Mouse (Mus musculus) MEL (cell line): ENCODE measurements around the gene 2210016F16Rik. TPM values are rescaled to one million over a fixed set of nuclear protein-coding genes. Genes with fewer than 3 reads are reported as not detected.

ENCODE experiments used
- DNase-seq: peaks from one replicate; pipeline ENCODE4 v3.0.0; 2011; ENCODE audit warnings: low read depth, low spot score
- H3K27ac ChIP-seq: 2 replicates; pipeline ENCODE4 v1.5.1; 2012; ENCODE audit warnings: low read depth, mild to moderate bottlenecking, control low read depth, low read length, moderate library complexity; ENCODE audit not compliant: control insufficient read depth
- H3K27me3 ChIP-seq, 2 experiments: fragments of 150-350 bp in 1 of 2; sonication (generic) in 1 of 2; 2 replicates each; pipeline ENCODE4 v1.6.1; 2012; ENCODE audit warnings: low read length in 2 of 2, mild to moderate bottlenecking in 2 of 2, improper control_type of control experiment in 1 of 2, moderate library complexity in 1 of 2; ENCODE audit not compliant: insufficient read depth in 2 of 2, control insufficient read depth in 1 of 2
- H3K36me3 ChIP-seq, 2 experiments: 2 replicates each; pipeline ENCODE4 v1.6.1; 2012 to 2014; ENCODE audit warnings: low read length in 2 of 2, improper control_type of control experiment in 1 of 2, inconsistent platforms in 1 of 2, mild to moderate bottlenecking in 1 of 2; ENCODE audit not compliant: insufficient read depth in 2 of 2, control insufficient read depth in 1 of 2
- H3K4me1 ChIP-seq, 2 experiments: fragments of 150-350 bp in 1 of 2; sonication (generic) in 1 of 2; 2 replicates each; pipeline ENCODE4 v1.6.1; 2012; ENCODE audit warnings: low read length in 2 of 2, improper control_type of control experiment in 1 of 2, mild to moderate bottlenecking in 1 of 2; ENCODE audit not compliant: insufficient read depth in 2 of 2, control insufficient read depth in 1 of 2
- H3K4me3 ChIP-seq, 2 experiments: fragments of 150-350 bp in 1 of 2; sonication (generic) in 1 of 2; 2 replicates each; pipeline ENCODE4 v1.5.1; 2012; ENCODE audit warnings: low read depth in 2 of 2, low read length in 2 of 2, mild to moderate bottlenecking in 2 of 2, moderate library complexity in 2 of 2, control low read depth in 1 of 2, improper control_type of control experiment in 1 of 2; ENCODE audit not compliant: control insufficient read depth in 1 of 2, insufficient read depth in 1 of 2
- H3K79me2 ChIP-seq: 2 replicates; pipeline ENCODE4 v1.6.1; 2012; ENCODE audit warnings: mild to moderate bottlenecking, low read length, moderate library complexity; ENCODE audit not compliant: control insufficient read depth, poor library complexity, insufficient read depth
- H3K9ac ChIP-seq: 2 replicates; pipeline ENCODE4 v1.6.1; 2012; ENCODE audit warnings: low read depth, mild to moderate bottlenecking, control low read depth, low read length, moderate library complexity; ENCODE audit not compliant: control insufficient read depth, poor library complexity, severe bottlenecking
- H3K9me3 ChIP-seq: fragments of 150-350 bp; sonication (generic); replicated peaks from 2 replicates; pipeline ENCODE4 v1.6.1; 2012; ENCODE audit warnings: mild to moderate bottlenecking, low read length, improper control_type of control experiment, moderate library complexity; ENCODE audit not compliant: insufficient read depth
- BHLHE40 ChIP-seq: IDR thresholded peaks from 2 replicates; pipeline ENCODE4 v1.6.1; 2012; ENCODE audit warnings: low read depth, mild to moderate bottlenecking, inconsistent platforms, low read length, improper control_type of control experiment, borderline replicate concordance
- CHD1 ChIP-seq: IDR thresholded peaks from 2 replicates; pipeline ENCODE4 v1.6.1; 2012; ENCODE audit warnings: low read depth, mild to moderate bottlenecking, inconsistent platforms, low read length, improper control_type of control experiment
- CTCF ChIP-seq, 3 experiments: IDR thresholded peaks in 2 of 3; conservative IDR thresholded peaks in 1 of 3; 2 replicates each; pipeline ENCODE4 v1.5.1; 2011 to 2012; ENCODE audit warnings: low read length in 3 of 3, low read depth in 2 of 3, mild to moderate bottlenecking in 2 of 3, improper control_type of control experiment in 1 of 3, inconsistent platforms in 1 of 3, mixed read lengths in 1 of 3, moderate library complexity in 1 of 3; ENCODE audit not compliant: control insufficient read depth in 1 of 3, insufficient read depth in 1 of 3, poor library complexity in 1 of 3, severe bottlenecking in 1 of 3
- E2F4 ChIP-seq: IDR thresholded peaks from 2 replicates; pipeline ENCODE4 v1.6.1; 2011; ENCODE audit warnings: low read depth, low read length, improper control_type of control experiment, borderline replicate concordance
- ELF1 ChIP-seq: IDR thresholded peaks from 2 replicates; pipeline ENCODE4 v1.6.1; 2014; ENCODE audit warnings: low read depth, mild to moderate bottlenecking, inconsistent platforms, low read length, improper control_type of control experiment, moderate library complexity
- EP300 ChIP-seq, 2 experiments: IDR thresholded peaks; 2 replicates each; pipeline ENCODE4 v1.6.1; 2011; ENCODE audit warnings: improper control_type of control experiment in 2 of 2, low read length in 2 of 2, low read depth in 1 of 2, mild to moderate bottlenecking in 1 of 2
- ETS1 ChIP-seq: IDR thresholded peaks from 2 replicates; pipeline ENCODE4 v1.6.1; 2012; ENCODE audit warnings: low read depth, mild to moderate bottlenecking, inconsistent platforms, low read length, improper control_type of control experiment, moderate library complexity
- GABPA ChIP-seq: IDR thresholded peaks from 2 replicates; pipeline ENCODE4 v1.6.1; 2012; ENCODE audit warnings: low read depth, mild to moderate bottlenecking, inconsistent platforms, low read length, improper control_type of control experiment, moderate library complexity
- GATA1 ChIP-seq: IDR thresholded peaks from 2 replicates; pipeline ENCODE4 v1.6.1; 2011; ENCODE audit warnings: low read depth, low read length, improper control_type of control experiment
- HCFC1 ChIP-seq: IDR thresholded peaks from 2 replicates; pipeline ENCODE4 v1.6.1; 2012; ENCODE audit warnings: low read depth, mild to moderate bottlenecking, inconsistent platforms, low read length, improper control_type of control experiment, moderate library complexity
- JUND ChIP-seq: IDR thresholded peaks from 2 replicates; pipeline ENCODE4 v1.6.1; 2011; ENCODE audit warnings: low read depth, mild to moderate bottlenecking, improper control_type of control experiment, low read length
- KAT2A ChIP-seq: conservative IDR thresholded peaks from 2 replicates; pipeline ENCODE4 v1.6.1; 2012; ENCODE audit warnings: low read depth, low read length, improper control_type of control experiment, inconsistent platforms
- MAFK ChIP-seq: IDR thresholded peaks from 2 replicates; pipeline ENCODE4 v1.6.1; 2011; ENCODE audit warnings: low read depth, mild to moderate bottlenecking, low read length, improper control_type of control experiment, borderline replicate concordance
- MAX ChIP-seq: IDR thresholded peaks from 2 replicates; pipeline ENCODE4 v1.6.1; 2011; ENCODE audit warnings: low read length, improper control_type of control experiment
- MAZ ChIP-seq: IDR thresholded peaks from 2 replicates; pipeline ENCODE4 v1.6.1; 2012; ENCODE audit warnings: low read depth, mild to moderate bottlenecking, inconsistent platforms, low read length, improper control_type of control experiment
- MEF2A ChIP-seq: IDR thresholded peaks from 2 replicates; pipeline ENCODE4 v1.6.1; 2014; ENCODE audit warnings: low read depth, mild to moderate bottlenecking, inconsistent platforms, low read length, improper control_type of control experiment; ENCODE audit not compliant: poor library complexity, insufficient replicate concordance, severe bottlenecking; ENCODE audit errors: extremely low read depth
- MXI1 ChIP-seq: IDR thresholded peaks from 2 replicates; pipeline ENCODE4 v1.6.1; 2011; ENCODE audit warnings: mild to moderate bottlenecking, low read depth, low read length, improper control_type of control experiment
- MYB ChIP-seq: IDR thresholded peaks from 2 replicates; pipeline ENCODE4 v1.6.1; 2011; ENCODE audit warnings: mild to moderate bottlenecking, low read depth, low read length, improper control_type of control experiment
- MYC ChIP-seq: IDR thresholded peaks from 2 replicates; pipeline ENCODE4 v1.6.1; 2011; ENCODE audit warnings: low read depth, mild to moderate bottlenecking, low read length, improper control_type of control experiment, moderate library complexity
- NELFE ChIP-seq: IDR thresholded peaks from 2 replicates; pipeline ENCODE4 v1.6.1; 2011; ENCODE audit warnings: low read depth, low read length, improper control_type of control experiment
- NRF1 ChIP-seq: IDR thresholded peaks from 2 replicates; pipeline ENCODE4 v1.6.1; 2014; ENCODE audit warnings: low read depth, mild to moderate bottlenecking, inconsistent platforms, low read length, improper control_type of control experiment, moderate library complexity; ENCODE audit not compliant: poor library complexity, insufficient read depth, severe bottlenecking
- POLR2A ChIP-seq, 2 experiments: IDR thresholded peaks; 2 replicates each; pipeline ENCODE4 v1.6.1; 2011 to 2012; ENCODE audit warnings: low read length in 2 of 2, mild to moderate bottlenecking in 2 of 2, control low read depth in 1 of 2, improper control_type of control experiment in 1 of 2, low read depth in 1 of 2, moderate library complexity in 1 of 2; ENCODE audit not compliant: control insufficient read depth in 1 of 2, insufficient read depth in 1 of 2, poor library complexity in 1 of 2
- POLR2AphosphoS2 ChIP-seq: IDR thresholded peaks from 2 replicates; pipeline ENCODE4 v1.6.1; 2011; ENCODE audit warnings: low read length, improper control_type of control experiment
- POLR2AphosphoS5 ChIP-seq: IDR thresholded peaks from 2 replicates; pipeline ENCODE4 v1.6.1; 2012; ENCODE audit warnings: low read depth, borderline replicate concordance, mild to moderate bottlenecking, inconsistent platforms, low read length, moderate library complexity, mixed read lengths
- RAD21 ChIP-seq: IDR thresholded peaks from 2 replicates; pipeline ENCODE4 v1.6.1; 2011; ENCODE audit warnings: mild to moderate bottlenecking, low read depth, low read length, improper control_type of control experiment
- RCOR1 ChIP-seq: IDR thresholded peaks from 2 replicates; pipeline ENCODE4 v1.6.1; 2012; ENCODE audit warnings: low read depth, mild to moderate bottlenecking, inconsistent platforms, low read length, improper control_type of control experiment
- SIN3A ChIP-seq: IDR thresholded peaks from 2 replicates; pipeline ENCODE4 v1.6.1; 2012; ENCODE audit warnings: low read length, improper control_type of control experiment, inconsistent platforms
- SMC3 ChIP-seq: IDR thresholded peaks from 2 replicates; pipeline ENCODE4 v1.6.1; 2011; ENCODE audit warnings: low read depth, low read length, improper control_type of control experiment
- TAL1 ChIP-seq: IDR thresholded peaks from 2 replicates; pipeline ENCODE4 v1.6.1; 2012; ENCODE audit warnings: mild to moderate bottlenecking, inconsistent platforms, low read length, moderate library complexity, mixed read lengths
- TBP ChIP-seq: IDR thresholded peaks from 2 replicates; pipeline ENCODE4 v1.8.0; 2011; ENCODE audit warnings: low read depth, low read length, improper control_type of control experiment
- TCF12 ChIP-seq: IDR thresholded peaks from 2 replicates; pipeline ENCODE4 v1.6.1; 2014; ENCODE audit warnings: low read depth, mild to moderate bottlenecking, inconsistent platforms, low read length, improper control_type of control experiment, moderate library complexity
- UBTF ChIP-seq: IDR thresholded peaks from 2 replicates; pipeline ENCODE4 v1.6.1; 2012; ENCODE audit warnings: low read depth, mild to moderate bottlenecking, inconsistent platforms, low read length, improper control_type of control experiment, moderate library complexity, borderline replicate concordance; ENCODE audit not compliant: insufficient read depth
- USF1 ChIP-seq: IDR thresholded peaks from 2 replicates; pipeline ENCODE4 v1.6.1; 2014; ENCODE audit warnings: low read depth, mild to moderate bottlenecking, inconsistent platforms, low read length, improper control_type of control experiment, moderate library complexity
- ZC3H11A ChIP-seq: IDR thresholded peaks from 2 replicates; pipeline ENCODE4 v1.6.1; 2012; ENCODE audit warnings: low read depth, mild to moderate bottlenecking, inconsistent platforms, low read length, improper control_type of control experiment
- ZKSCAN1 ChIP-seq: IDR thresholded peaks from 2 replicates; pipeline ENCODE4 v1.6.1; 2012; ENCODE audit warnings: low read depth, mild to moderate bottlenecking, inconsistent platforms, low read length, improper control_type of control experiment, moderate library complexity
- ZMIZ1 ChIP-seq: IDR thresholded peaks from 2 replicates; pipeline ENCODE4 v1.6.1; 2012; ENCODE audit warnings: low read depth, mild to moderate bottlenecking, inconsistent platforms, low read length, improper control_type of control experiment, moderate library complexity
- ZNF384 ChIP-seq: IDR thresholded peaks from 2 replicates; pipeline ENCODE4 v1.6.1; 2012; ENCODE audit warnings: low read depth, mild to moderate bottlenecking, inconsistent platforms, low read length, improper control_type of control experiment
- polyA plus RNA-seq, 2 experiments: library from polyadenylated mRNA; stranded (reverse) in 1 of 2; unstranded in 1 of 2; fragments of >175 nt in 1 of 2; fragments of >200 nt in 1 of 2; gene quantifications; 2 replicates each; pipeline versions ENCODE4 v1.2.1 to v1.2.4; 2012; ENCODE audit warnings: low replicate concordance in 2 of 2, low read depth in 1 of 2; ENCODE audit not compliant: insufficient read length in 2 of 2, insufficient read depth in 1 of 2, missing spikeins in 1 of 2
- total RNA-seq: library from RNA; depleted of rRNA; stranded (reverse); fragments of 300-350 nt; gene quantifications from 2 replicates; pipeline ENCODE4 v1.2.3, GENCODE M21; 2012

Gene 2210016F16Rik
- total and polyA plus RNA-seq, 3 experiments: 0.08 to 0.22 TPM; not detected in 1

DNA sequence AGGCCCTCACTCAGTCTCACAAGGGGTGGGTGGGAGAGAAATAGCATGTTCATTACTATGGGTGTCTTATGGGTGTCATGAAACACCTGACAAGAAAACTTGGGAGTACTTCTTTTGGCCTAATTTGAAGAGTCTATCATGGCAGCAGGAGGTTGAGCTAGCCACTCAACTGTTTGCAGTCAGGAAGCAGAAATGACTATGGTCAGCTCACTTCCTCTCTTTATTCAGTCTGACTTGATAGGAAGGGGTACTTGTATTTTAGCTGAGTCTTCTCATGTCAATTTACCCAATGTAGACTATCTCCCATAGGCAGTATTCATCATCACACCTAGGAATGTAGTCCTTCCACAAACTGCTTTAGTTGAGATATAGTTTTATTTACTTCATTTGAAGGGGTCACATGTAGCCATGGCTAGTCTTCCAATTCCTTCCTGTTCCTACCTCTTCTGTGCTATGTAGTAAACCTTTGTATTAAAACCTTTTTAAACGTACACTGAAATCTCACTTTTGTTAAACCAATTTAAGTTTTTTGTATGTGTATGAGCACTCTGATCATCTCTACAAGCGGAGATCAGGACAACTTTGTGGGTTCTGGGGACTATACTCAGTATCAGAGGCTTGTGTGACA, 4.4 kb upstream of the 2210016F16Rik start:
- Histone ChIP-seq H3K27me3 (no peaks in the 10 kb centered on the region), H3K27ac (peak overlapping the region; percentile 42), H3K79me2 (no peaks in the 10 kb centered on the region), H3K9ac (no peak overlapping the region), H3K36me3 (peaks cover 16 to 33% of the 10 kb centered on the region in 2 experiments), H3K9me3 (no peaks in the 10 kb centered on the region), H3K4me1 (peaks cover 0 to 5% of the 10 kb centered on the region in 2 experiments; a peak in 2 of 4 replicates), H3K4me3 (no peak overlapping the region)
- peak; percentile 62 for DNase-seq
- TF ChIP-seq MAZ (0 out of 2 replicates have a peak, but pooled peaks have one; percentile 22), SMC3 (peak; percentile 5; the same call in 1 of the 2 replicates), MXI1 (no peak), KAT2A (no peak), GATA1 (no peak), ZKSCAN1 (no peak; the same call in 1 of the 2 replicates), MYC (no peak), TCF12 (no peak), MEF2A (no peak), ZC3H11A (no peak), NRF1 (no peak), UBTF (no peak), ETS1 (no peak), TAL1 (no peak), RCOR1 (no peak), NELFE (peak; percentile 30; the same call in 1 of the 2 replicates), EP300 (IDR thresholded peaks at IDR 0.05; ENCODE audit: low read depth in 1 of 2, low read length in 2 of 2) (peak in 1 of 2 experiments; percentile 17; a peak in 1 of 4 replicates), RAD21 (no peak), MAFK (no peak), SIN3A (no peak; the same call in 1 of the 2 replicates), BHLHE40 (peak; percentile 19; the same call in 1 of the 2 replicates), POLR2AphosphoS5 (no peak; the same call in 1 of the 2 replicates), E2F4 (0 out of 2 replicates have a peak, but pooled peaks have one; percentile 41), MYB (no peak), POLR2AphosphoS2 (peak; percentile 95), GABPA (no peak), ELF1 (no peak), POLR2A (IDR thresholded peaks at IDR 0.05; ENCODE audit: control insufficient read depth in 1 of 2, insufficient read depth in 1 of 2, low read depth in 1 of 2, low read length in 2 of 2, poor library complexity in 1 of 2) (peak in 1 of 2 experiments; percentile 60; a peak in 2 of 4 replicates), USF1 (no peak), MAX (no peak), ZNF384 (no peak), HCFC1 (peak; percentile 14; the same call in 1 of the 2 replicates), JUND (no peak), TBP (no peak), ZMIZ1 (peak; percentile 35), CTCF (IDR thresholded peaks at IDR 0.05 in 2 of 3, conservative IDR thresholded peaks at IDR 0.05 in 1 of 3; ENCODE audit: control insufficient read depth in 1 of 3, insufficient read depth in 1 of 3, low read depth in 2 of 3, low read length in 3 of 3, poor library complexity in 1 of 3, severe bottlenecking in 1 of 3) (no peak), CHD1 (no peak)
